Mouse (Mus musculus) spleen, embryonic (tissue): Measurements from ENCODE around the gene Tent5c.
"Not testable (repeated sequence)": the region's sequence is repeated elsewhere in the genome, so short reads cannot be mapped to it uniquely, and the experiment has no call there.

Experiments used
- CTCF ChIA-PET: fragments of 350-600 bp; sonication (Branson Sonifier 250); formaldehyde crosslinking; loops from one replicate; lab custom pipeline; 2022; lab: Charles Lee

Tent5c gene

GRCm38 (mm10) chr3:100439088-100439487 is 50.0 kb downstream of the Tent5c start:
- CTCF ChIA-PET: no interaction called here

DNA sequence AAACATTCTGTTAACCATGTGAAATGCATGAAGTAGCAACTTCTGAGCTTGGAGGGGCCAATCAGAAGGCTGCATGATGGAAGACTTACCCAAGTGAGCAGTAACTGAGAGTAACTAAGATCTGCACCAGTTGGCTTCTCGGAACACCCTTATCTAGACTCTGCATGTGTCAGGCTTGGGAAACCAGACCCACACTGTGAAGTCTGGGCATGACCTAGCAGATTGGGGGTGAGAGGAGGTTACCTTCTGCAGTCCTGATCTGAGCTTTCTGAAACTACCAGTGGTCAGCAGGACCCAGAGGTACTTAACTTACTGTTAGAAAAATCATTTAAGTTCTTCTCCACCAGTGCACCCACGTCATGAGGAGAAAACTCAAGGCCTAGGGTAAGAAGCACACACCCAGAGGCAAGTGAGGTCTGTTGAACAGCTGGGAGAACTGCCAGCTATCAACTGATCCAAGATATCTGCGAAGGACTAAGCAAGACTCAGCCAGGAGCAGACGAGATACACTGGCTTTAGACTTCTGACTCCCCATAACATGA is 50.6 kb downstream of the Tent5c start:
- CTCF ChIA-PET: no interaction called here

DNA sequence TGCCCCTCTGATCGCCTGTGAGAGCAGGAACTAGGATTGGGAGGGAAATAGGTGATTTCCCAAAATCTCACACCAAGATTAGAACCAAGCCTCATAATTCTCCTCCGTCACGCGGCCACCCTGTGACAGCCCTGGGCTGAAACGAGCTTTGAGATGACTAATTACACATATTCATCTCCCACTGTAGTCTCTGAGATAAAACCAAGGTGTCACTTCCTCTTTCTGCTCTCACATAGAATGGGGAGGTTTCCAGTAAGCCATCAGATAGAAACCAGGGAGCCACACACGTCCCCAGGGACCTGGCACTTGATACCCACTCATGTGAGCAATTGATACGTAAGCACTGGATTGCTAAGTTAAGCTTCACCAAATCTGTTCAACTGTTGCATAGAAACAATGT is 52.4 kb downstream of the Tent5c start:
- CTCF ChIA-PET: no interaction called here

- CTCF ChIA-PET: no interaction called here
These were observed 57.4 kb downstream of the Tent5c start for GRCm38 (mm10) chr3:100431705-100432104.

DNA sequence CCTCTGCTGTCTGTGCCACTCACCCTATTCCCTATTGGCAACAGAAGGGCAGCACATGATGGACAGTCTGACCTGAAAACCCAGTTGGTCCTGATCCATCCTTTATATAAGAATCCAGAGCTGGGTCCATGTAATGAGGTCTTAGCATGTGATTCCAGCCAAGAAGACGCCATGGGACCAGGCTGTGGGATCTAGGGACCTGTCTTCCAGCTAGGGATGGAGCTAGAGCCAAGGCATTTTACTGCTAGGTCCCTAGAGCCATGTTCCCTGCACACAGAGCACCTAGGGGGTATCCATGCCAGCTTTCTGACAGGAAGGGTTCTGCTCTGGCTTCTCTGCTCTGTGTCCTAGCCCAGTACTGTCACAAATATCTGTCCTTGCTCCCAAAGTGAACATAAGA is 58.4 kb downstream of the Tent5c start:
- CTCF ChIA-PET: no interaction called here

GRCm38 (mm10) chr3:100430101-100430500 is 59.0 kb downstream of the Tent5c start:
- CTCF ChIA-PET: no interaction called here

- CTCF ChIA-PET: no interaction called here
These were observed 59.5 kb downstream of the Tent5c start for GRCm38 (mm10) chr3:100429667-100430066.

DNA sequence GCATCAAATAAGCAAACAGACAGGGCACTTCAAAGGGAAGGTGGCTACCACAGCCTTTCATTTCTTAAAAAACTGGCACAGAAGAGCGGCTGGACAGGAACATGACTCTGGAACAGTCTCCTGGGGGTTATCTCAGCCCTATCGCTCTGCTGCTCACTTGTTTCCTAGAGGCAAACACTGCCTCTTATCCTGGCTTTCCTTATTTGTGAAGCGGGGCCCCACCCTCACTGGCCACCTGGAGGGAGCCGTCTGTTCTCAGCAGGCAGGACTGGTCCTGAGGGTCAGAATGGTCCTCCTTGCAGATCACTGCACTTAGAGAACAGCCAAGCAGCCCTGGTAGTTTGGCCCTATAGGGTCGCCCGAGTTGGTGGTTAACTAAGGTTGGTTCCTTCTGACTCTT is 61.6 kb downstream of the Tent5c start:
- CTCF ChIA-PET: no interaction called here

DNA sequence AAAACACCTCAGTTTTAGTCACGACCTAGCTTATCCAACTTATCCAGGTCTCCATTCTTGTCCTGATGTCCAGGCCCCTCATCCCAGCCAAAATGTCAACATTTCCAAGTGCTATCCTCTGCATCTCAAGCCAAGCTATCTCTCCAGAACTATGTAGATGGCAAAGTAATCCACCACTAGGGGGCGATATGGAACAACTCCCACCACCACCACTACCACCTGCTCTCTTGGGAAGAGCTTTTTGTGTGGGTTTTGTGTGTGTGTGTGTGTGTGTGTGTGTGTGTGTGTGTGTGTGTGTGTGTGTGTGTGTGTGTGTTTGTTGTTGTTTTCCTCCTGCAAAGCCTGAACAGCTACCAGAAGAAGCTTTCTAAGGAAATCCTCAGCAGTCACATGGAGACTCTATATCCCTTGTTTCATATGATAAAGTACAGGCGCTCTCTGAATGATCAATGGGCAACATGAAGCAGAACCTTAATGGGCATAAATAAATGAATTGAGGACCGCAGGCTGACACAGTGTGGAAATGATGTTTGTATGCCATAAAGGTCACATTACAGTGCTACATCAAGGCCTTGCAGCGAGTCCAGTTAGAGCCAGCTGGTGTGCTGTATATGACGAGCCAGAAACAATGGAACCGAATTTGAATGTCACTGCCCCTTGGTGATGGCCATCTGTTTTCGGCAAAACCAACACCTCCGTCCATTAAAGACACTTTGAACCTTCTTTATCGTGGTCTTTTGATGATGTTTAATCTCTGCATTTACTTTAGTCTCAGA is 66.5 kb downstream of the Tent5c start:
- CTCF ChIA-PET: interaction anchor here (1.0 to 1.6 kb wide), 3 partner anchors 11 to 146 kb away, joined by 3 to 7 read pairs (median 7); no protein-coding TSS in a partner anchor

DNA sequence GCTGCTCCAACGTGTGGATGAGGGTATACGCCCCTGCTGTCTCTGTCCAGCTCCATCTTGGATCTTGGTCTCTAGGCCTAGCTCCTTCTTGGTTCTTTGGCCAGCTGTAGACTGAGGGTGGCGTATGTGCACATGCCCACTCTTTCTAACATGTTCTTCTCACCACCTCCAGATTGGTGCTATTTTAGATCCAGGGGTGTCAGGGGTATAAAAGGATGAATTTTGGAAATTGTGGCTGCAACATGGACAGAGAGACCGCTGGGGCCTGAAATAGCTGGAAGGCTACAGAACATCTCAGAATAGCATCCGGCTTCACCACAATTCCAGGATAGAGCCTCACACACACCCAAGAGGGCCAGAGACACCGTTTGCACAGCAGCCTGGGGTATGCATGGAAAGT is 67.8 kb downstream of the Tent5c start:
- CTCF ChIA-PET: no interaction called here

DNA sequence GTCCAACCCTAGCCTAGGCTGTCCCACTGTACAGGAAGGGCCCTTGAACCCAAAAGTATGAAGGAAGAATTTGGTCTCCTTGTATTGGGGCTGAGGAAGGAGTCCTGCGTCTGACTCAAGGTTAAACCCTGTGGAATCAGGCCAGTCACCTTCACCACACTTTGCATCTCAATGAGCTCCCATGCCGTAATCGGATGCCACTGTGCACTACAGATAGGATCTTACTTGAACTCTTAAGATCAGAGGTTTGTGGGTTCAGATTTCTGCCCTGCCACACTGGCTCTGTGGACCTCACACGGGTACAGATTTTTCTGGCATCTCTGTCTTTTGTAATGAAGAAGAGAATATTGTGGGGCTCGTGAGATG is 68.5 kb downstream of the Tent5c start:
- CTCF ChIA-PET: no interaction called here

GRCm38 (mm10) chr3:100419962-100420690 is 69.0 kb downstream of the Tent5c start:
- CTCF ChIA-PET: no interaction called here

GRCm38 (mm10) chr3:100418387-100418786 is 70.7 kb downstream of the Tent5c start:
- CTCF ChIA-PET: interaction anchor here (0.8 kb wide), 1 partner anchor 148 kb away, joined by 12 read pairs; no protein-coding TSS in a partner anchor

GRCm38 (mm10) chr3:100417772-100418311 is 71.3 kb downstream of the Tent5c start:
- CTCF ChIA-PET: interaction anchor here (0.8 kb wide), 1 partner anchor 148 kb away, joined by 12 read pairs; no protein-coding TSS in a partner anchor

- CTCF ChIA-PET: no interaction called here
These were observed 73.5 kb downstream of the Tent5c start for GRCm38 (mm10) chr3:100415671-100416070.

- CTCF ChIA-PET: not testable (repeated sequence)
These were observed 75.5 kb downstream of the Tent5c start for GRCm38 (mm10) chr3:100413586-100413985.

GRCm38 (mm10) chr3:100411945-100412344 is 77.2 kb downstream of the Tent5c start:
- CTCF ChIA-PET: interaction anchor here (1.2 kb wide), 1 partner anchor 10 kb away, joined by 7 read pairs; no protein-coding TSS in a partner anchor

GRCm38 (mm10) chr3:100409280-100409679 is 79.8 kb downstream of the Tent5c start:
- CTCF ChIA-PET: no interaction called here

DNA sequence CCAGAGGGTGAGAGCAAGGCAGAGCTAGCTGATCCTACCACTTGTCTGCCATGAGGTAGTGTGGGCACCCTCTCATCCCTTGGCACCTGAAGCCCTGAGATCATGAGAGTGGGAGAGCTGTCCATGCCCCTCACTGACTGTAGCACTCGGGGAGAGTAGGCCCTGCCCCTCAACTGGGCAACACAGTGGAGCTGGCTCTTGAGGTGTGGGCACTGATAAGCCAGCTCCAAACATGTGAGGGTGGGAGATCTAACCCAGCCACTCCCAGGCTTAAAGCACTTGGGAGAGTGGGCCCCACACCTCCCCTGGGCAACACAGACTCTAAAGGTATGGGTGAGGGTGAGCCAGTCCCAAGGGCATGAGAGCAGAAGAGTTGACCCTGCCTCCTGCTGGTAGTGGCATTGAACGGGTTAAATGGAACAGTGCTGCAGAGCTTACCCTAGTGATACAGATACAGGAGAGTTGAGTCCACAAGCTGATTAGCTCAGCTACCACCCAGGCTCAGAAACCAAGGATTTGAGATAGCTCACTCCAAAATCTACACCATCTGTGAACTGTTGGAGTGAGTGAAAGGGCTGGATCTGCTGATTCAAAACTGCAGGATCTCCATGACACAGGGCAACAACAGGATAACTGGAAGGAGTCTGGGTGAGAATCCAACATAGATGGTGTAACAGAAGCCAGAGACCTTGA is 80.6 kb downstream of the Tent5c start:
- CTCF ChIA-PET: no interaction called here

GRCm38 (mm10) chr3:100402656-100403055 is 86.5 kb downstream of the Tent5c start:
- CTCF ChIA-PET: interaction anchor here (0.6 kb wide), 1 partner anchor 55 kb away, joined by 3 read pairs; no protein-coding TSS in a partner anchor
